Mouse (Mus musculus): ENCODE data around the gene Atat1.

Gene Atat1

GRCm38 (mm10) chr17:35850974-35851373 lies 58.9 kb downstream of the Atat1 start:
- CTCF ChIA-PET = interaction anchor here in 2 of 4 experiments (0.6 to 1.2 kb wide), 3 partner anchors 10 to 23 kb away, joined by 3 to 4 read pairs (median 3); partner anchors contain the start of gene Nrm (in 1 of the 2)

GRCm38 (mm10) chr17:35848112-35848511 lies 61.8 kb downstream of the Atat1 start:
- ChIA-PET CTCF (interaction anchor here (0.5 to 4.5 kb wide), 16 partner anchors 10 to 109 kb away, joined by 3 to 18 read pairs (median 5); partner anchors contain the start of genes Nrm (in 2 of the 4) and Dhx16 (in 1 of the 4)), POLR2A (interaction anchor here (0.7 to 17.7 kb wide), 16 partner anchors 8 to 71 kb away, joined by 3 to 490 read pairs (median 4); partner anchors contain the start of genes Nrm (in 3 of the 4), Tubb5 (in 2 of the 4), Atat1 (in 1 of the 4) and Ier3 (in 1 of the 4))

More at GRCm38 (mm10) chr17:35850974-35851373, 58.9 kb downstream of the Atat1 start:
- POLR2A ChIA-PET = interaction anchor here in 3 of 4 experiments (0.6 to 17.7 kb wide), 11 partner anchors 8 to 87 kb away, joined by 3 to 490 read pairs (median 6); partner anchors contain the start of genes Nrm (in 3 of the 3), Ier3 (in 1 of the 3), Mdc1 (in 1 of the 3) and Ppp1r18 (in 1 of the 3)

All from embryonic stem cell, embryonic (primary cell).